Comparison of ENCODE assay signal across 8 mouse cellular contexts in the genomic region with DNA sequence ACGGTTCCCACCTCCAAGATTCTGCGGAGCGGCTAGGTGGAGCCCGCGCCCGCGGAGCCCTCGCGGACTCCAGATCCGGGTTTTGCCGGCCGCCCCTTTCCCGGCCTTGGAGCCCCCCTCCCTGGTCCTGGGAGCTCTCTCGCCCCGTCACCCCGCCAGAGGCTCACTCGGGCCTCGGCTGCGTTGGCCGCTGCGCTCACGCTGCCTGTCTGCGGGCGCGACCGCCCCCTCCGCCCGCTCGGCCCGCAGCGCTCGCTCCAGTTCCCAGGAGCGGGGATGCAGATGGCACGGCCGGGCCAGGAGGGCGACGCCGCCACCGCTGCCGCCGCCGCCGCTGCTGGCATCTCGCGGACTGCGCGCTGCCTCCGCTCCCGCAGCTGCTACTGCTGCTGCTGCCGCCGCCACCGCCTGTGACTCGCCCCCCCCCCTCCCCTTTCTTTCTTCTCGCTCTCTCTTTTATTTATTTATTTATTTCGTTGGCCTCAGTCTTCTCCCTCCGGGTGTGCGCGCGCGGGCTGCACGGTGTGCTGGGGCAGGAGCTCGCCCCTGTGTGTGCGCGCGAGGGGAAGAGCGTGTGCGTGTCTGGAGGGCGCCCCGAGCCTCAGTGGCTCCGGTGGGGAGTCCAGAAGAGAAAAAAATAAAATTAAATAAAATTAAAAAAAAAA. TPM values are rescaled to one million over a fixed set of nuclear protein-coding genes. Genes with fewer than 3 reads are reported as not detected.
A peak's percentile ranks its signal among the peaks of the same experiment; 100 is the strongest.
DNase-seq lines count a peak whose midpoint lies in the region; ATAC-seq lines count a peak whose summit lies in the region.

A gene (plus strand): TSS at position 549 of the 665 bp plus-strand sequence.

- peaks cover 9% of the 10 kb centered on the region; the same call in 1 of the 2 replicates for H3K4me1 ChIP-seq in lung, embryonic 16.5 days (replicated peaks; ENCODE audit: control insufficient read depth, insufficient read depth, low read length)

- under 1% methylated on average over 50 of the region's 70 CpGs for WGBS in lung, embryonic 16.5 days

- H3K9ac ChIP-seq in lung, embryonic 16.5 days (ENCODE audit: low read length) = peak within 1 kb of the TSS; percentile 75

- H3K4me3 ChIP-seq in lung, embryonic 16.5 days (ENCODE audit: low read length) = peak within 1 kb of the TSS; percentile 73

- H3K27ac ChIP-seq in lung, embryonic 16.5 days (ENCODE audit: low read length) = peak within 1 kb of the TSS; percentile 75

- peak; percentile 34 for DNase-seq in WW6 (ENCODE audit: low read depth, low spot score)
- peak; percentile 87 for DNase-seq in cerebellum, adult 9-10 months
- DNase-seq in frontal cortex, adult 2 months (ENCODE audit: extremely low spot score in 1 of 2, low spot score in 1 of 2) = peak; percentile 51 to 82
- peak; percentile 67 to 78 for DNase-seq in layer of hippocampus, postnatal 25 days (ENCODE audit: extremely low spot score in 1 of 2, low spot score in 1 of 2)
- peak; percentile 89 for DNase-seq in retina, embryonic 14.5 days (ENCODE audit: low spot score)
- no peak for DNase-seq in adipocyte (ENCODE audit: low spot score)

- ATAC-seq in hematopoietic stem cell, adult 5-6 weeks (replicated peaks in 1 of 2; ENCODE audit: insufficient read depth in 1 of 2, low FRiP score in 2 of 2, low TSS enrichment in 1 of 2, low read depth in 1 of 2, poor library complexity in 2 of 2, severe bottlenecking in 2 of 2) = peak; percentile 57 to 68
- peak; percentile 88 for ATAC-seq in lung, embryonic 16.5 days (ENCODE audit: low read depth)

- H3K36me3 ChIP-seq in lung, embryonic 16.5 days (ENCODE audit: control insufficient read depth, insufficient read depth, low read length) = no peaks in the 10 kb centered on the region

- peak within 1 kb of the TSS; percentile 83 for H3K4me2 ChIP-seq in lung, embryonic 16.5 days (ENCODE audit: low read depth, low read length)

- no peaks in the 10 kb centered on the region; the same call in 1 of the 2 replicates for H3K27me3 ChIP-seq in lung, embryonic 16.5 days (ENCODE audit: control insufficient read depth, insufficient read depth, low read depth, low read length)

- H3K9me3 ChIP-seq in lung, embryonic 16.5 days (ENCODE audit: control insufficient read depth, low read length) = no peaks in the 10 kb centered on the region

RNA-seq across cellular contexts. Expression of the gene that starts here (rescaled TPM):
- 45.7 and 64.4 TPM in 2 replicates for polyA plus RNA-seq in frontal cortex, adult 2 months (2012; rRNA removed)
- total RNA-seq in hematopoietic stem cell, adult 5-6 weeks (2017) = not detected in 2 replicates
- total RNA-seq in layer of hippocampus, postnatal 25 days (2021) = 100 to 1,000 TPM; 156 to 185 TPM
- polyA plus RNA-seq in lung, embryonic 16.5 days (2015; fragmentation: Nextera tagmentation; extraction: Ambion mirVana) = 13.8 and 16.5 TPM in 2 replicates

Comparison
In these comparisons a context has a peak if more than half of its experiments do, and no peak if none do; other contexts are left out.
1. RNA of the gene that starts here (total RNA-seq): 156 to 185 TPM in layer of hippocampus, postnatal 25 days; not detected in hematopoietic stem cell, adult 5-6 weeks; every median in the first group is over 100 times any median in the second.
2. Peak in ATAC-seq in hematopoietic stem cell, adult 5-6 weeks; RNA of the gene not detected or under 1 TPM.